ENCODE assay signal across 15 mouse cellular contexts in genomic region chr5:129244392-129244791, GRCm38 (mm10).
"Had no signal": no experiment of that assay in that cellular context is flagged by ENCODE, and none has a peak within 500 bp of the region (broad histone marks: within the 10 kb centered on the region; RNA-seq: fewer than 3 reads in every experiment).

No protein-coding gene starts in this region.

- H3K36me3 ChIP-seq: limb, embryonic 13.5 days; liver, embryonic 15.5 days; midbrain, embryonic 15.5 days; neural tube, embryonic 13.5 days had no signal

- H3K27me3 ChIP-seq: liver, embryonic 15.5 days; midbrain, embryonic 15.5 days; neural tube, embryonic 13.5 days had no signal

- ATAC-seq: lung, postnatal 0 days; midbrain, embryonic 15.5 days had no signal

- H3K4me1 ChIP-seq: liver, embryonic 15.5 days had no signal

- H3K9me3 ChIP-seq: limb, embryonic 13.5 days; liver, embryonic 15.5 days; midbrain, embryonic 15.5 days; neural tube, embryonic 13.5 days had no signal

- H3K27ac ChIP-seq: kidney, postnatal 0 days; limb, embryonic 13.5 days; liver, embryonic 15.5 days; midbrain, embryonic 15.5 days; neural tube, embryonic 13.5 days had no signal

- H3K9ac ChIP-seq: limb, embryonic 13.5 days; liver, embryonic 15.5 days; midbrain, embryonic 15.5 days; neural tube, embryonic 13.5 days had no signal

- DNase-seq: kidney, adult 18-20 months; left cerebral cortex, postnatal 4 days; lung, adult 2 months; lung, postnatal 36 days; retina, postnatal 1 day; right cerebral cortex, postnatal 4 days; spleen, adult 18-20 months; thymus, adult 18-20 months; thymus, postnatal 14 days had no signal

- H3K4me3 ChIP-seq: limb, embryonic 13.5 days; liver, embryonic 15.5 days; midbrain, embryonic 15.5 days; neural tube, embryonic 13.5 days had no signal
